Mouse (Mus musculus): Measurements from ENCODE around the gene Trim69.
"Not testable (repeated sequence)": the region's sequence is repeated elsewhere in the genome, so short reads cannot be mapped to it uniquely, and the experiment has no call there.

Gene Trim69

GRCm38 (mm10) chr2:122217075-122217474, 56.6 kb downstream of the Trim69 start:
- DNase-seq: not testable (repeated sequence)

- DNase-seq: no peak
These were observed 57.7 kb downstream of the Trim69 start for GRCm38 (mm10) chr2:122218234-122218633.

DNA sequence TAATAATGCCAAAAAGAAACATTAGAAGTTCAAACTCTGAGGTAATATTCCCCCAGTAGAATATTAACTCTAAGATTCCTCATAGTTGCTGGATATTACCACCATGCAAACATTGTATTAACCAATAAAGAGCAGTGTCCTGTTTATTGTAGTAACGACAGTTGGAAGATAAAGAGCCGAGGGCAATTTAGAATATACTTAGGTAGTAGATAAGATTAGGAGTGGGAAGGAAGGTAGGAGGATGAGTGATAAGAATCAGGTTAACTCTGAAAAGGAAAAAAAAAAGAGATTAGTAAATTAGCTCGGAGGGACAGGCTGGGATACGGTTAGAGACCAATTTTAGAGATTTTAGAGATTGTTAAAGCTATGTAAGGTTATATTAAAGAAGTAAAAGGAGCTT, 60.9 kb downstream of the Trim69 start:
- no peak for DNase-seq

GRCm38 (mm10) chr2:122221798-122222197, 61.3 kb downstream of the Trim69 start:
- no peak for DNase-seq

DNA sequence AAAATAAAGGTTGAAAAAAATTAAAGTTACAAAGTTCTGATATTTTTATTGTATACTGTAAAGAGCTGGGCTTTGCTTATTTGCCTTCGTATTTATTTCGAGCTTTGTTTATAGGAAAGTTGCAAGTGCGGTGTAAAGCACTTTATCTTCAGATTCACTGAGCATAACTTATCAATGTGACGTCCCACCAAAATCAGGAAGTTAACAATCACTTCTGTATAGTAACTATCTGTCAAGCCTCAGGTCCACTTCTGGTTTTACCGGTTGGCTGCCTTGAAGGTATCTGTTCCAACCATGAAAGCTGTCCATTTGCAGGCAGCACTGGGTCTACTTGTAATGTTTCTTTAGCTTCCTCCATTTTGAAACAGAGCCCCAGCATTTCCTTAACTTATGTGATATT, 61.8 kb downstream of the Trim69 start:
- no peak for DNase-seq

DNA sequence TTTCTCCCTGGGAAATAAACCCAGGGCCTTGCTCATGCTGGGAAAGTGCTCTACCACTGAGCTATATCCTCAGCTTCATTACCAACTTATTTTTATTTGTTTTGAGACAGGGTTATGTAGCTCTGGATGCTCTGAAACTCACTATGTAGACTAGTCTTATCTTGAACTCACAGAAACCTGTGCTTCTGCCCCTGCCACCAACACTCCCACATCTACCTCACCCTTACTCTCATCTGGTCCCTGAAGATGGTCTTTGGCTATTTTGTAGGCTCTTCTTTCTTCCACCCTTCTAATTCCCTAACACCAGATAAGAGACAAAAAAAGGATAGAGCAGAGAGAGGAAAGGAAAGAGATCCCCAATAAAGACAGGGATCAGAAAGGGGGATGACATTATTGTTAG, 63.2 kb downstream of the Trim69 start:
- DNase-seq: no peak
